Mouse (Mus musculus) intestine, embryonic 16.5 days (tissue): ENCODE data around the gene Magi1. TPM values are rescaled to one million over a fixed set of nuclear protein-coding genes. Genes with fewer than 3 reads are reported as not detected.

Experiments used
- ATAC-seq: fragments of 200-750 bp; cut with Nextera tagmentation; 2 replicates; pipeline ENCODE4 v1.8.0; 2017; ENCODE audit warnings: moderate TSS enrichment, moderate library complexity
- H3K27ac ChIP-seq: fragments of 300-500 bp; sonication (generic); 2 replicates; pipeline ENCODE4 v1.5.1; 2014; ENCODE audit warnings: mild to moderate bottlenecking, low read length
- H3K27me3 ChIP-seq: fragments of 300-500 bp; sonication (generic); replicated peaks from 2 replicates; pipeline ENCODE4 v1.6.1; 2014; ENCODE audit warnings: low read length, control low read depth, mixed read lengths; ENCODE audit not compliant: control insufficient read depth, insufficient read depth
- H3K36me3 ChIP-seq: fragments of 300-500 bp; sonication (generic); 2 replicates; pipeline ENCODE4 v1.6.1; 2014; ENCODE audit warnings: low read length, control low read depth; ENCODE audit not compliant: control insufficient read depth, insufficient read depth
- H3K4me1 ChIP-seq: fragments of 300-500 bp; sonication (generic); 2 replicates; pipeline ENCODE4 v1.6.1; 2014; ENCODE audit warnings: low read length, control low read depth, mixed read lengths; ENCODE audit not compliant: control insufficient read depth, insufficient read depth
- H3K4me2 ChIP-seq: fragments of 300-500 bp; sonication (generic); 2 replicates; pipeline ENCODE4 v1.6.1; 2014; ENCODE audit warnings: low read depth, low read length, control low read depth
- H3K4me3 ChIP-seq: fragments of 300-500 bp; sonication (generic); 2 replicates; pipeline ENCODE4 v1.5.1; 2014; ENCODE audit warnings: mild to moderate bottlenecking, low read length
- H3K9ac ChIP-seq: fragments of 300-500 bp; sonication (generic); 2 replicates; pipeline ENCODE4 v1.6.1; 2014; ENCODE audit warnings: low read depth, low read length
- H3K9me3 ChIP-seq: fragments of 300-500 bp; sonication (generic); 2 replicates; pipeline ENCODE4 v1.6.1; 2016; ENCODE audit warnings: low read length, control low read depth; ENCODE audit not compliant: control insufficient read depth
- WGBS: fragments of 180-500 bp; shearing (Covaris S2); extraction: QIAGEN DNeasy Blood & Tissue Kit; methylation state at CpG from one replicate; pipeline ENCODE4 v1.1.7; 2014; 5-methylcytosine and 5-hydroxymethylcytosine counted together
- polyA plus RNA-seq: library from polyadenylated mRNA; unstranded; fragments of >200 nt; fragmentation: Nextera tagmentation; extraction: Ambion mirVana; gene quantifications from 2 replicates; pipeline ENCODE4 v1.2.1, GENCODE M21; 2015

Gene Magi1
- polyA plus RNA-seq, 1 experiment from 2014 or later, result 6.7 TPM

- H3K4me1 ChIP-seq, result 0 out of 2 replicates have a peak, but pooled peaks cover 2% of the 10 kb centered on the region
- H3K9me3 ChIP-seq, result no peaks in the 10 kb centered on the region
- H3K4me3 ChIP-seq, result no peak overlapping the region
- no peaks in the 10 kb centered on the region for H3K36me3 ChIP-seq
- WGBS, result 66% methylated on average over 4 of the region's 4 CpGs
- H3K4me2 ChIP-seq, result no peak overlapping the region
- no peak overlapping the region for H3K27ac ChIP-seq
- no peaks in the 10 kb centered on the region for H3K27me3 ChIP-seq
- ATAC-seq, result no peak
- H3K9ac ChIP-seq, result no peak overlapping the region
These were observed 412.2 kb downstream of the Magi1 start for GRCm38 (mm10) chr6:93871516-93871915.

GRCm38 (mm10) chr6:93870023-93870422 is 413.7 kb downstream of the Magi1 start:
- no peak overlapping the region for H3K9ac ChIP-seq
- H3K27me3 ChIP-seq, result no peaks in the 10 kb centered on the region
- H3K9me3 ChIP-seq, result no peaks in the 10 kb centered on the region
- no peak overlapping the region for H3K27ac ChIP-seq
- H3K4me2 ChIP-seq, result no peak overlapping the region
- peak; percentile 75 for ATAC-seq
- 0 out of 2 replicates have a peak, but pooled peaks cover 2% of the 10 kb centered on the region for H3K4me1 ChIP-seq
- no peaks in the 10 kb centered on the region for H3K36me3 ChIP-seq
- H3K4me3 ChIP-seq, result no peak overlapping the region
- 59% methylated on average over 5 of the region's 5 CpGs for WGBS

- H3K9me3 ChIP-seq, result no peaks in the 10 kb centered on the region
- no peaks in the 10 kb centered on the region for H3K27me3 ChIP-seq
- no peaks in the 10 kb centered on the region for H3K4me1 ChIP-seq
- no peak overlapping the region for H3K27ac ChIP-seq
- no peak overlapping the region for H3K4me3 ChIP-seq
- no peak for ATAC-seq
- H3K4me2 ChIP-seq, result no peak overlapping the region
- 88% methylated on average over 5 of the region's 5 CpGs for WGBS
- H3K9ac ChIP-seq, result no peak overlapping the region
- no peaks in the 10 kb centered on the region for H3K36me3 ChIP-seq
These were observed 421.5 kb downstream of the Magi1 start for GRCm38 (mm10) chr6:93862263-93862662.

GRCm38 (mm10) chr6:93856783-93857182 is 426.9 kb downstream of the Magi1 start:
- no peak overlapping the region for H3K4me3 ChIP-seq
- H3K4me2 ChIP-seq, result no peak overlapping the region
- no peaks in the 10 kb centered on the region for H3K36me3 ChIP-seq
- 28% methylated on average over 1 of the region's 1 CpGs for WGBS
- no peaks in the 10 kb centered on the region for H3K9me3 ChIP-seq
- no peaks in the 10 kb centered on the region; the same call in 1 of the 2 replicates for H3K4me1 ChIP-seq
- no peaks in the 10 kb centered on the region for H3K27me3 ChIP-seq
- no peak for ATAC-seq
- H3K9ac ChIP-seq, result no peak overlapping the region
- no peak overlapping the region for H3K27ac ChIP-seq

DNA sequence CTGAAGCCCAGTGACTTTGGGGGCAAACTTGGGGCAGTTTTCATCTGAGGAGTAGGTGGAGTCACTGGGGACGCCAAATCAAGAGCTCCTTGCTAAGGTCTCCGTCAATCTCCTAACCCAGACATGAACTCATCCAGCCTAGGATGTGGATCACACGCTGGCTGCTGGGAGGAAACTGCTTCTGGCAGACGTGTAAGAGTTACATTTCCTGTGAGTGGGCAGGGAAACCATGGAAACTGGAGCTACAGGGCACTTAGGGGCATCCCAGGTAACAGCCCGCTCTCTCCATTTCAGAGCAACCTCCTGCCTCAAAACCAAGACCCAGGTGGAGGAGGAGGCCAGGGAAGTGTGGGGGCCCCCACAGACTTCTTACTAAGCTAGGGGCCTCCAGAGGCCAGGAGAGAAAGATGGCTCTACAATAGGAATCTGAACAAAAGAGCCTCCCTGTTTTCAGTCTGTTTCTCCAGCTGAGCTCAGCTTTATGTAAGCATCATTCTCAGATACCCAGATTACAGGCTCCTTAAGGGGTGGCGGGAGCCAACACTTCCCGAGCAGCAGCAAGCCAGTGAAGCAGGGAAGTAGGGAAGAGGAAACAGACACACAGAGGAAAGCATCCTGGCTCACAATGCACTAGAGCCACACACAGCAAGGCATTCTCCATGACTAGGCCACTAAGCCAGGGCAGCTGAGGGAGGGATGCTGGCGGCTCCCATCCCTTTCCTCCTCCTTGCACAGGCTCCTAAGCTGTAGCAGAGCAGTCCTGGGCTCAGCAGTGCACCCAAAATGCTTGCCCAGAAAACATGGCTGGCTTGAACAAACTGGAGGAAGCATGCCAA is 427.7 kb downstream of the Magi1 start:
- no peak for ATAC-seq
- Histone ChIP-seq H3K9ac (no peak overlapping the region), H3K36me3 (no peaks in the 10 kb centered on the region), H3K4me1 (no peaks in the 10 kb centered on the region; the same call in 1 of the 2 replicates), H3K4me3 (no peak overlapping the region), H3K4me2 (no peak overlapping the region), H3K27me3 (no peaks in the 10 kb centered on the region), H3K9me3 (no peaks in the 10 kb centered on the region), H3K27ac (no peak overlapping the region)
- 47% methylated on average over 8 of the region's 8 CpGs for WGBS

DNA sequence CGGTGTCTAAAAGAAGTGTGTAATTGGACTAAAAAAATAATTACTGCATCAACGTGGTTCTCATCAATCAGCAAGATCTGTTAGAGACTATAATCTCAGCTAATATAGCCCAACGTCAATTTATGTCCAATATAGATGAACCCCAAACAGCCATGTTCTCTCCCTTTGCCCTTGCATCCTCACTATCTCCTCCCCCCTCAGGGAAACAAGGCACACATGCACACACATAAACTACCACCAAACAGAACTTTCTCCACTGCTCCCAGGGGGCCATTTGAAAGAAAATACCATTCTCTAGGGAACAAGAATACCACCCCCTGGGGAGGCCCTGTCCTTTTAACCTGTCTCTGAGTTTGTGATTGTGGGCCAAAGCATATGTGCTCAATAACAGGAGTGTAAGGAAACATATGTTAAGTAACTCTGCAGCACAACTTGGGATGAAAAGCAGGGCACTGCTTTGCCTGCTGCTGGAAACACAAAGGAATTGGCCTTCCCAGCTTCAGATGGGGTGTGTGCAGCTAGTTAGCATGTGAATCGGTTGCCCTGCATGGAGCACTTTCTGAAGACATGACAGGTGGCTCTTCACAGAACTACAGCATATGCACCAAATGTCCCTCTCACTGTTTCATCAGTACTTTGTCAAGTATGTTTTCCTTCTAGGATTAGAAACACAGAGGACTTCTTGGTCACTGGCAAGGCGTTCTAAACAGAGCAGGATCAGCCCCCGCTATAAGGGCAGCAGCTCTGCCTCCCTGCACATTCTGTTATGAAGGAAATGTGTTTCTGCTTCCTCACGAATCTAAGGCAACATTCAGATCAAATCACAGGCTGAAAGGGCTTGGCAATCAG is 434.6 kb downstream of the Magi1 start:
- Histone ChIP-seq H3K4me1 (no peaks in the 10 kb centered on the region), H3K4me3 (no peak overlapping the region), H3K36me3 (no peaks in the 10 kb centered on the region), H3K27ac (no peak overlapping the region), H3K27me3 (no peaks in the 10 kb centered on the region), H3K4me2 (no peak overlapping the region), H3K9me3 (no peaks in the 10 kb centered on the region), H3K9ac (no peak overlapping the region)
- ATAC-seq, result no peak
- 55% methylated on average over 7 of the region's 7 CpGs for WGBS

- H3K4me1 ChIP-seq, result no peaks in the 10 kb centered on the region
- H3K9me3 ChIP-seq, result no peaks in the 10 kb centered on the region
- WGBS, result 72% methylated on average over 3 of the region's 3 CpGs
- H3K9ac ChIP-seq, result no peak overlapping the region
- H3K27ac ChIP-seq, result no peak overlapping the region
- no peak for ATAC-seq
- no peaks in the 10 kb centered on the region for H3K27me3 ChIP-seq
- no peak overlapping the region for H3K4me2 ChIP-seq
- H3K36me3 ChIP-seq, result no peaks in the 10 kb centered on the region
- no peak overlapping the region for H3K4me3 ChIP-seq
These were observed 438.2 kb downstream of the Magi1 start for GRCm38 (mm10) chr6:93845498-93845897.

DNA sequence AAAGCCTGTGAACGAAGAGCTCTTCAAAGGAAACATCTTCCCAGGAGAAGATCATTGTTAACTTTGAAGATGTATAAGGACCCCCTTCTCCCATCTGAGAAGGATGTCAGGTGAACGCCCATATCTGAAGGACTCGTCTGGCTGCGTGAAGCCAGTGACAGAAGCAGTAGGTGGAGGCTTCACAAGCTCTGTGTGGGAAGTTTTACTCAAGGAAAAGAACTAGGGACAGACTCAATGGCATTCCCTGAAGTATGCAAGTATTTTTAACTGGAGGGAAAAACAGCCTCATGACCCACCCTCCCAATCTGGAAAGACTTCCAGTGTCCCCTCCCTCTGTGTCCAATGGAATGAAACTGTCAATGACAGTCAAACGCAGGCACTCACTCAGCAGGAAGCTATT is 438.6 kb downstream of the Magi1 start:
- Histone ChIP-seq H3K4me2 (no peak overlapping the region), H3K9ac (no peak overlapping the region), H3K4me1 (no peaks in the 10 kb centered on the region), H3K4me3 (no peak overlapping the region), H3K9me3 (no peaks in the 10 kb centered on the region), H3K27ac (no peak overlapping the region), H3K36me3 (no peaks in the 10 kb centered on the region), H3K27me3 (no peaks in the 10 kb centered on the region)
- ATAC-seq, result no peak
- WGBS, result 75% methylated on average over 5 of the region's 5 CpGs

DNA sequence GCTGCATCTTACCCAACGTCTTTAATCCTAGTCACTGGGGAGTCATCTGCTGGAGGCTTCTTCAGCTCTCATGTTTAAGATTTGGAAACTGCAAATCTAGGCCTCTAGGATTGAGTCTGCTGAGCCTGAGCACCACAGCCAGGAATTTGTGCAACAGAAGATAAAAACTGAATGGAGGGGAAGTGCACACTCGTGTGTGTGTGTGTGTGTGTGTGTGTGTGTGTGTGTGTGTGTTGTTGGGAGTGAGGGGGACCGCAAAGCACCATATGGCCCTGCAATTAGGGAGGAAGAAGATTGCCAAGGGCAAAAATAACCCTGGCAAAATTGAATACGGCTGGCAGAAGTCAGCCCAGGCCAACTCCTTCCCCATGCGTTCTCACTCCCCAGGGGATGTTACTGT is 439.1 kb downstream of the Magi1 start:
- Histone ChIP-seq H3K4me2 (no peak overlapping the region), H3K9ac (no peak overlapping the region)

More for the DNA sequence above, 439.1 kb downstream of the Magi1 start:
- H3K4me1 ChIP-seq, result no peaks in the 10 kb centered on the region
- H3K27me3 ChIP-seq, result no peaks in the 10 kb centered on the region
- no peak overlapping the region for H3K27ac ChIP-seq
- H3K9me3 ChIP-seq, result no peaks in the 10 kb centered on the region
- H3K36me3 ChIP-seq, result no peaks in the 10 kb centered on the region
- no peak overlapping the region for H3K4me3 ChIP-seq
- 70% methylated on average over 5 of the region's 5 CpGs for WGBS
- ATAC-seq, result no peak
